Mouse (Mus musculus) thymus, postnatal 0 days (tissue): Measurements from ENCODE around the gene Plin2. TPM values are rescaled to one million over a fixed set of nuclear protein-coding genes. Genes with fewer than 3 reads are reported as not detected.

Experiments
- DNase-seq: peaks from one replicate; pipeline ENCODE4 v3.0.0-alpha.2; 2015; ENCODE audit warnings: low spot score
- polyA plus RNA-seq: library from polyadenylated mRNA; unstranded; fragments of >200 nt; fragmentation: Nextera tagmentation; extraction: Ambion mirVana; gene quantifications from 2 replicates; pipeline ENCODE4 v1.2.1, GENCODE M21; 2015

The Plin2 gene
- 63.0 and 71.7 TPM in 2 replicates for polyA plus RNA-seq

GRCm38 (mm10) chr4:86669780-86670201 is at the start of gene Plin2:
Gene Plin2, minus strand, starts transcription at chr4:86670060.
- peak; percentile 38 for DNase-seq

GRCm38 (mm10) chr4:86718878-86719577 is 49.2 kb upstream of the Plin2 start:
- no peak for DNase-seq

- DNase-seq: no peak
Measured at GRCm38 (mm10) chr4:86717176-86717575, 47.3 kb upstream of the Plin2 start.

GRCm38 (mm10) chr4:86715341-86715740 is 45.5 kb upstream of the Plin2 start:
- DNase-seq: no peak

GRCm38 (mm10) chr4:86713518-86713917 is 43.7 kb upstream of the Plin2 start:
- DNase-seq: no peak

- DNase-seq: no peak
Measured at GRCm38 (mm10) chr4:86712751-86713195, 42.9 kb upstream of the Plin2 start.

- no peak for DNase-seq
Measured at GRCm38 (mm10) chr4:86710666-86711215, 40.9 kb upstream of the Plin2 start.

- no peak for DNase-seq
Measured at GRCm38 (mm10) chr4:86710034-86710650, 40.3 kb upstream of the Plin2 start.

- DNase-seq: no peak
Measured at GRCm38 (mm10) chr4:86708801-86709200, 38.9 kb upstream of the Plin2 start.

- DNase-seq: no peak
Measured at GRCm38 (mm10) chr4:86699161-86699865, 29.5 kb upstream of the Plin2 start.

- peak; percentile 70 for DNase-seq
Measured at GRCm38 (mm10) chr4:86696890-86697289, 27.0 kb upstream of the Plin2 start.

- DNase-seq: peak; percentile 80
Measured at GRCm38 (mm10) chr4:86695081-86695480, 25.2 kb upstream of the Plin2 start.

- no peak for DNase-seq
Measured at GRCm38 (mm10) chr4:86692931-86693330, 23.1 kb upstream of the Plin2 start.

GRCm38 (mm10) chr4:86691290-86691689 is 21.4 kb upstream of the Plin2 start:
- DNase-seq: no peak

GRCm38 (mm10) chr4:86690768-86691167 is 20.9 kb upstream of the Plin2 start:
- DNase-seq: no peak

- DNase-seq: peak; percentile 80
Measured at GRCm38 (mm10) chr4:86690194-86690593, 20.3 kb upstream of the Plin2 start.

GRCm38 (mm10) chr4:86689056-86689735 is 19.3 kb upstream of the Plin2 start:
- DNase-seq: no peak

GRCm38 (mm10) chr4:86686564-86686963 is 16.7 kb upstream of the Plin2 start:
- DNase-seq: no peak

- DNase-seq: no peak
Measured at GRCm38 (mm10) chr4:86686009-86686366, 16.1 kb upstream of the Plin2 start.

- no peak for DNase-seq
Measured at GRCm38 (mm10) chr4:86685231-86686008, 15.6 kb upstream of the Plin2 start.

GRCm38 (mm10) chr4:86684806-86685205 is 14.9 kb upstream of the Plin2 start:
- no peak for DNase-seq
